Mouse (Mus musculus): ENCODE measurements around the gene Olfr1387. TPM values are rescaled to one million over a fixed set of nuclear protein-coding genes. Genes with fewer than 3 reads are reported as not detected.

Olfr1387 gene
- polyA plus RNA-seq, 1 experiment from 2014 or later, result not detected

Other genes with a start within 250 kb of the Olfr1387 start
- 59.3 and 59.9 TPM in 2 replicates for gene Mgat1, start 211.2 kb upstream of the Olfr1387 start, polyA plus RNA-seq (2015; fragmentation: Nextera tagmentation; extraction: Ambion mirVana)
- not detected in 2 replicates for gene Olfr1393, start 177.0 kb upstream of the Olfr1387 start, polyA plus RNA-seq (2015; fragmentation: Nextera tagmentation; extraction: Ambion mirVana)
- 0.06 TPM in 1 of 2 replicates, not detected in the other for gene Olfr1392, start 170.1 kb upstream of the Olfr1387 start, polyA plus RNA-seq (2015; fragmentation: Nextera tagmentation; extraction: Ambion mirVana)
- not detected in 2 replicates for gene Olfr10, start 150.6 kb upstream of the Olfr1387 start, polyA plus RNA-seq (2015; fragmentation: Nextera tagmentation; extraction: Ambion mirVana)
- not detected in 2 replicates for gene Olfr1391, start 132.6 kb upstream of the Olfr1387 start, polyA plus RNA-seq (2015; fragmentation: Nextera tagmentation; extraction: Ambion mirVana)
- gene Olfr1390, start 120.2 kb upstream of the Olfr1387 start, polyA plus RNA-seq (2015; fragmentation: Nextera tagmentation; extraction: Ambion mirVana), result not detected in 2 replicates
- not detected in 2 replicates for gene Olfr1389, start 32.3 kb upstream of the Olfr1387 start, polyA plus RNA-seq (2015; fragmentation: Nextera tagmentation; extraction: Ambion mirVana)
- gene Olfr1388, start 18.7 kb upstream of the Olfr1387 start, polyA plus RNA-seq (2015; fragmentation: Nextera tagmentation; extraction: Ambion mirVana), result 0.12 and 0.15 TPM in 2 replicates
- gene Olfr1386, start 9.7 kb downstream of the Olfr1387 start, polyA plus RNA-seq (2015; fragmentation: Nextera tagmentation; extraction: Ambion mirVana), result not detected in 2 replicates
- 0.04 TPM in 1 of 2 replicates, not detected in the other for gene Olfr1385, start 33.7 kb downstream of the Olfr1387 start, polyA plus RNA-seq (2015; fragmentation: Nextera tagmentation; extraction: Ambion mirVana)
- gene Olfr1384, start 51.4 kb downstream of the Olfr1387 start, polyA plus RNA-seq (2015; fragmentation: Nextera tagmentation; extraction: Ambion mirVana), result not detected in 2 replicates
- not detected in 2 replicates for gene Olfr1383, start 64.3 kb downstream of the Olfr1387 start, polyA plus RNA-seq (2015; fragmentation: Nextera tagmentation; extraction: Ambion mirVana)
- not detected in 2 replicates for gene Olfr1382, start 72.9 kb downstream of the Olfr1387 start, polyA plus RNA-seq (2015; fragmentation: Nextera tagmentation; extraction: Ambion mirVana)
- gene Olfr1381, start 88.1 kb downstream of the Olfr1387 start, polyA plus RNA-seq (2015; fragmentation: Nextera tagmentation; extraction: Ambion mirVana), result not detected in 2 replicates
- not detected in 2 replicates for gene Olfr1380, start 101.5 kb downstream of the Olfr1387 start, polyA plus RNA-seq (2015; fragmentation: Nextera tagmentation; extraction: Ambion mirVana)
- gene Flt4, start 153.9 kb downstream of the Olfr1387 start, polyA plus RNA-seq (2015; fragmentation: Nextera tagmentation; extraction: Ambion mirVana), result 4.9 and 5.7 TPM in 2 replicates
- gene Scgb3a1, start 208.3 kb downstream of the Olfr1387 start, polyA plus RNA-seq (2015; fragmentation: Nextera tagmentation; extraction: Ambion mirVana), result not detected in 2 replicates